Mouse (Mus musculus): ENCODE data around the gene Krtap13. TPM values are rescaled to one million over a fixed set of nuclear protein-coding genes. Genes with fewer than 3 reads are reported as not detected.
"Not testable (repeated sequence)": the region's sequence is repeated elsewhere in the genome, so short reads cannot be mapped to it uniquely, and the experiment has no call there.

Krtap13 gene
- not detected for total RNA-seq (2021)
- long read RNA-seq, experiment 1: 0 reads
- long read RNA-seq, experiment 2: 0 reads

- not testable (repeated sequence) for DNase-seq (ENCODE audit: low spot score in 2 of 2)
Measured at GRCm38 (mm10) chr16:88751535-88751934, at the start of gene Krtap13. Gene Krtap13 (minus strand): TSS chr16:88751635.

GRCm38 (mm10) chr16:88786786-88787185, 35.4 kb upstream of the Krtap13 start:
- Histone ChIP-seq H3K27ac (no peak overlapping the region), H3K4me3 (no peak overlapping the region)
- no peak for TF ChIP-seq CTCF (conservative IDR thresholded peaks at IDR 0.05)
- DNase-seq (ENCODE audit: low spot score in 2 of 2): no peak

More at GRCm38 (mm10) chr16:88751535-88751934, at the start of gene Krtap13:
- not testable (repeated sequence) for H3K4me3 ChIP-seq, H3K27ac ChIP-seq

GRCm38 (mm10) chr16:88777596-88777995, 26.2 kb upstream of the Krtap13 start, which contains the start of gene Gm5965:
Gene Gm5965 (plus strand): TSS chr16:88777896.
- H3K27ac ChIP-seq: no peak within 1 kb of the TSS
- no peak within 1 kb of the TSS for H3K4me3 ChIP-seq
- DNase-seq (ENCODE audit: low spot score in 2 of 2): no peak
- no peak for TF ChIP-seq CTCF (conservative IDR thresholded peaks at IDR 0.05)

GRCm38 (mm10) chr16:88774106-88774505, 22.7 kb upstream of the Krtap13 start, which contains the start of gene 2310057N15Rik:
Gene 2310057N15Rik (minus strand): TSS chr16:88774206.
- no peak for TF ChIP-seq CTCF (conservative IDR thresholded peaks at IDR 0.05)
- Histone ChIP-seq H3K4me3 (no peak within 1 kb of the TSS), H3K27ac (no peak within 1 kb of the TSS)
- DNase-seq (ENCODE audit: low spot score in 2 of 2): no peak

GRCm38 (mm10) chr16:88758547-88758946, 7.1 kb upstream of the Krtap13 start, which contains the start of gene 2310034C09Rik:
Gene 2310034C09Rik (plus strand): TSS chr16:88758847.
- H3K27ac ChIP-seq; H3K4me3 ChIP-seq; DNase-seq (ENCODE audit: low spot score in 2 of 2): not testable (repeated sequence)

- DNase-seq (ENCODE audit: low spot score in 2 of 2): peak; percentile 8 to 24
- Histone ChIP-seq H3K4me3 (no peak overlapping the region), H3K27ac (no peak overlapping the region)
- TF ChIP-seq CTCF (conservative IDR thresholded peaks at IDR 0.05): no peak
Measured at GRCm38 (mm10) chr16:88747943-88748342, 3.5 kb downstream of the Krtap13 start.

- Histone ChIP-seq H3K4me3 (no peak overlapping the region), H3K27ac (no peak overlapping the region)
- no peak for DNase-seq (ENCODE audit: low spot score in 2 of 2)
- TF ChIP-seq CTCF (conservative IDR thresholded peaks at IDR 0.05): no peak
Measured at GRCm38 (mm10) chr16:88744750-88745340, 6.6 kb downstream of the Krtap13 start.

- no peak overlapping the region for H3K27ac ChIP-seq
- no peak overlapping the region for H3K4me3 ChIP-seq
- TF ChIP-seq CTCF (conservative IDR thresholded peaks at IDR 0.05): no peak
- no peak for DNase-seq (ENCODE audit: low spot score in 2 of 2)
Measured at GRCm38 (mm10) chr16:88735391-88735790, 16.0 kb downstream of the Krtap13 start.

GRCm38 (mm10) chr16:88728812-88729275, 22.6 kb downstream of the Krtap13 start, which contains the start of gene Krtap13-1:
Gene Krtap13-1 (plus strand): TSS chr16:88728862.
- TF ChIP-seq CTCF (conservative IDR thresholded peaks at IDR 0.05): no peak
- Histone ChIP-seq H3K4me3 (no peak within 1 kb of the TSS), H3K27ac (no peak within 1 kb of the TSS)
- peak in 1 of 2 experiments; percentile 9 for DNase-seq (ENCODE audit: low spot score in 2 of 2)

- DNase-seq (ENCODE audit: low spot score in 2 of 2): no peak
- TF ChIP-seq CTCF (conservative IDR thresholded peaks at IDR 0.05): no peak
- Histone ChIP-seq H3K27ac (no peak overlapping the region), H3K4me3 (no peak overlapping the region)
Measured at GRCm38 (mm10) chr16:88720031-88720430, 31.4 kb downstream of the Krtap13 start.

- no peak overlapping the region for H3K27ac ChIP-seq
- no peak for DNase-seq (ENCODE audit: low spot score in 2 of 2)
- no peak overlapping the region for H3K4me3 ChIP-seq
- no peak for TF ChIP-seq CTCF (conservative IDR thresholded peaks at IDR 0.05)
Measured at GRCm38 (mm10) chr16:88716549-88716948, 34.9 kb downstream of the Krtap13 start.

GRCm38 (mm10) chr16:88711245-88711644, 40.2 kb downstream of the Krtap13 start:
- TF ChIP-seq CTCF (conservative IDR thresholded peaks at IDR 0.05): 0 out of 2 replicates have a peak, but pooled peaks have one; percentile 10

GRCm38 (mm10) chr16:88710757-88711156, 40.7 kb downstream of the Krtap13 start:
- TF ChIP-seq CTCF (conservative IDR thresholded peaks at IDR 0.05): 0 out of 2 replicates have a peak, but pooled peaks have one; percentile 15
- Histone ChIP-seq H3K4me3 (no peak overlapping the region), H3K27ac (no peak overlapping the region)
- DNase-seq (ENCODE audit: low spot score in 2 of 2): no peak

More at GRCm38 (mm10) chr16:88711245-88711644, 40.2 kb downstream of the Krtap13 start:
- Histone ChIP-seq H3K27ac (no peak overlapping the region), H3K4me3 (no peak overlapping the region)
- DNase-seq (ENCODE audit: low spot score in 2 of 2): no peak

- no peak for DNase-seq (ENCODE audit: low spot score in 2 of 2)
- Histone ChIP-seq H3K4me3 (no peak within 1 kb of the TSS), H3K27ac (no peak within 1 kb of the TSS)
- TF ChIP-seq CTCF (conservative IDR thresholded peaks at IDR 0.05): no peak
Measured at GRCm38 (mm10) chr16:88707496-88708012, 43.9 kb downstream of the Krtap13 start, which contains the start of gene 2310061N02Rik. Gene 2310061N02Rik (minus strand): TSS chr16:88707962.

Data from layer of hippocampus, adult 2 months (tissue).